Mouse (Mus musculus) monocyte, adult 2 months (primary cell): ENCODE results near the gene Dcaf7.
"Not testable (repeated sequence)": the region's sequence is repeated elsewhere in the genome, so short reads cannot be mapped to it uniquely, and the experiment has no call there.

ENCODE experiments used
- DNase-seq, 2 experiments: peaks; one replicate each; pipeline ENCODE4 v3.0.0; 2022; ENCODE audit warnings: low spot score in 2 of 2, low read depth in 1 of 2

Gene Dcaf7

GRCm38 (mm10) chr11:106044349-106044748 lies 7.7 kb downstream of the Dcaf7 start:
- DNase-seq: no peak

- DNase-seq: no peak
Measured at GRCm38 (mm10) chr11:106045256-106045655, 8.6 kb downstream of the Dcaf7 start.

- no peak for DNase-seq
Measured at GRCm38 (mm10) chr11:106045780-106046179, 9.1 kb downstream of the Dcaf7 start.

GRCm38 (mm10) chr11:106046584-106046983 lies 9.9 kb downstream of the Dcaf7 start:
- no peak for DNase-seq

- DNase-seq: no peak
Measured at GRCm38 (mm10) chr11:106053921-106054320, 17.2 kb downstream of the Dcaf7 start.

- DNase-seq: no peak
Measured at GRCm38 (mm10) chr11:106054600-106054999, 17.9 kb downstream of the Dcaf7 start.

- DNase-seq: no peak
Measured at GRCm38 (mm10) chr11:106055341-106055740, 18.7 kb downstream of the Dcaf7 start.

GRCm38 (mm10) chr11:106056819-106057491 lies 20.3 kb downstream of the Dcaf7 start:
- no peak for DNase-seq

- no peak for DNase-seq
Measured at GRCm38 (mm10) chr11:106058020-106058419, 21.3 kb downstream of the Dcaf7 start.

GRCm38 (mm10) chr11:106060549-106060948 lies 23.9 kb downstream of the Dcaf7 start:
- no peak for DNase-seq

- no peak for DNase-seq
Measured at GRCm38 (mm10) chr11:106061311-106061710, 24.6 kb downstream of the Dcaf7 start.

- no peak for DNase-seq
Measured at GRCm38 (mm10) chr11:106063756-106064155, 27.1 kb downstream of the Dcaf7 start.

GRCm38 (mm10) chr11:106065073-106065922 lies 28.6 kb downstream of the Dcaf7 start:
- no peak for DNase-seq

- DNase-seq: peak; percentile 86 to 90
Measured at GRCm38 (mm10) chr11:106065923-106066571, 29.4 kb downstream of the Dcaf7 start, which contains the start of gene Taco1. TSS of gene Taco1 (plus strand) at chr11:106066061.

- not testable (repeated sequence) for DNase-seq
Measured at GRCm38 (mm10) chr11:106066616-106067015, 29.9 kb downstream of the Dcaf7 start.

GRCm38 (mm10) chr11:106073774-106074173 lies 37.1 kb downstream of the Dcaf7 start:
- DNase-seq: no peak

- DNase-seq: peak; percentile 44 to 75
Measured at GRCm38 (mm10) chr11:106076321-106076720, 39.6 kb downstream of the Dcaf7 start.

- peak; percentile 98 to 100 for DNase-seq
Measured at GRCm38 (mm10) chr11:106083708-106084701, 47.3 kb downstream of the Dcaf7 start, which contains the start of gene Map3k3. TSS of gene Map3k3 (plus strand) at chr11:106084613.

GRCm38 (mm10) chr11:106084911-106085561 lies 48.4 kb downstream of the Dcaf7 start:
- peak; percentile 21 to 65 for DNase-seq

- no peak for DNase-seq
Measured at GRCm38 (mm10) chr11:106098223-106098622, 61.6 kb downstream of the Dcaf7 start.
